Mouse (Mus musculus) central nervous system, embryonic 18 days (tissue): ENCODE results near the gene Cd248. TPM values are rescaled to one million over a fixed set of nuclear protein-coding genes. Genes with fewer than 3 reads are reported as not detected.

Experiments
- polyA plus RNA-seq: library from polyadenylated mRNA; depleted of rRNA; stranded (reverse); fragments of >200 nt; gene quantifications from 2 replicates; pipeline ENCODE4 v1.2.3, GENCODE M21; 2012; rRNA removed

Cd248 gene
- polyA plus RNA-seq = 8.3 and 9.9 TPM in 2 replicates

DNA sequence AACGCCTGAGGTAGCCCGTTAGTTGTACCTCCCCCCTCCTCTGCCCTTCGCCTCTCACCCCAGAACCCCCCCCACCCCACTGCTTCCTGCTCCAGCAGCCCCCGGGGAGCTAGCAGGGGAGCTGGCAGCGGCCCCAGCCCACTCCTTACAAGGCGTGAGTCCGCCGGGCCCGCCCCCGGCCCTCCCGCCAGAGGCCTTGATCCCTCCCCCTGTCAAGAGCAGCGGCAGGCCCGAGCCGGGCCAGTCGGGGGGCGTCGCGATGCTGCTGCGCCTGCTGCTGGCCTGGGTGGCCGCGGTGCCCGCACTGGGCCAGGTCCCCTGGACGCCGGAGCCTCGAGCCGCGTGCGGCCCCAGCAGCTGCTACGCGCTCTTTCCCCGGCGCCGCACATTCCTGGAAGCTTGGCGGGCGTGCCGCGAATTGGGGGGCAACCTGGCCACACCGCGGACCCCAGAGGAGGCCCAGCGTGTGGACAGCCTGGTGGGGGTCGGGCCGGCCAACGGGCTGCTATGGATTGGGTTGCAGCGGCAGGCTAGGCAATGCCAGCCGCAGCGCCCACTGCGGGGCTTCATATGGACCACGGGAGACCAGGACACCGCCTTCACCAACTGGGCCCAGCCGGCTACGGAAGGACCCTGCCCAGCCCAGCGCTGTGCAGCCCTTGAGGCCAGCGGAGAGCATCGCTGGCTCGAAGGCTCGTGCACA lies at the start of gene Cd248:
Gene Cd248 (plus strand): TSS at position 212 of the 703 bp plus-strand sequence.

DNA sequence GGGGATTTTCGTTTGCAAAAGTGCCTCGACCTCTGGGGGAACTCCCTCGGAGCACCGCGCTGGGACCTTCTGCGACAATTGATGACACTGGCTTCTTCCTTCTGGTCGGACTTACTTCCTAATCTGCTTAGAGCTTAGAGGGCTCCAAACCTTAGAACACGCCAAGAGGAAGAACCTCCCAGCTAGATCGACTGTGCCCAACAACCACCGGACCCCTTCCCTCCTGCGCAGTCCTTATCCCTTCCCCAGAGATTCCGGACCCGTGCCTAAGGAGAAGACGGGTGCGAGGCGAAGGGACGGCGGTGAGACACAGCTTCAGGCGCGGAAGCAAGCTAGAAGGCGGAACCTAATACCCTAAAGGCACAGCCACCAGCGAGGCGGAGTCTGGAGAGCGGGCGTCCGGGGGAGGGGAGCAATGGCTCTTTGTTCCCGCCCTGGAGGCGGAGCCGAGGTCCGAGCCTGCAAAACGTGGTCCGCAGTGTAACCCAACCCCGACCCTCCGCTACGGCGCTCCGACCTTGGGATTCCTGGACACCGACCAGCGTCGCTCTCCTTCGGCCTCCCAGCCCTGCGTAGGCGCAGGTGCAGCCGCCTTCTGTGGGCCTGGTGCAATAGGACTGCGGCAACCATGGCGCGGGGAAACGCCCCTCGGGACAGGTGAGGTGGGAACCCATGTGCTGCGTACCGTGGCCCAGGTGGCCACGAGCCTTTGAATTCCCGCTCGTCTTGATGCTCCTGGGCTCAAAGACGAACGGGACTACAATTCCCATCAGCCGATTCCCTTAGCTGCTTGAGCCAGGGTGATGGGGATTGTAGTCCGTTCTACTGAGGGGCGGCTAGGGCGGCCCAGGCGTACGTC lies 44.0 kb upstream of the Cd248 start, which contains the start of gene Slc29a2:
Gene Slc29a2 (plus strand): TSS at position 240 of the 859 bp plus-strand sequence.

GRCm38 (mm10) chr19:5038709-5039156 lies 29.1 kb upstream of the Cd248 start, which contains the start of the genes B4gat1 and AC124502.3:
Gene B4gat1 (plus strand): TSS chr19:5038826.
Gene AC124502.3 (plus strand): TSS chr19:5038891.

GRCm38 (mm10) chr19:5040862-5041523 lies 26.9 kb upstream of the Cd248 start, which contains the start of gene Brms1:
Gene Brms1 (plus strand): TSS chr19:5041354.

GRCm38 (mm10) chr19:5050047-5050905 lies 17.6 kb upstream of the Cd248 start, which contains the start of gene Rin1:
Gene Rin1 (plus strand): TSS chr19:5050481.

DNA sequence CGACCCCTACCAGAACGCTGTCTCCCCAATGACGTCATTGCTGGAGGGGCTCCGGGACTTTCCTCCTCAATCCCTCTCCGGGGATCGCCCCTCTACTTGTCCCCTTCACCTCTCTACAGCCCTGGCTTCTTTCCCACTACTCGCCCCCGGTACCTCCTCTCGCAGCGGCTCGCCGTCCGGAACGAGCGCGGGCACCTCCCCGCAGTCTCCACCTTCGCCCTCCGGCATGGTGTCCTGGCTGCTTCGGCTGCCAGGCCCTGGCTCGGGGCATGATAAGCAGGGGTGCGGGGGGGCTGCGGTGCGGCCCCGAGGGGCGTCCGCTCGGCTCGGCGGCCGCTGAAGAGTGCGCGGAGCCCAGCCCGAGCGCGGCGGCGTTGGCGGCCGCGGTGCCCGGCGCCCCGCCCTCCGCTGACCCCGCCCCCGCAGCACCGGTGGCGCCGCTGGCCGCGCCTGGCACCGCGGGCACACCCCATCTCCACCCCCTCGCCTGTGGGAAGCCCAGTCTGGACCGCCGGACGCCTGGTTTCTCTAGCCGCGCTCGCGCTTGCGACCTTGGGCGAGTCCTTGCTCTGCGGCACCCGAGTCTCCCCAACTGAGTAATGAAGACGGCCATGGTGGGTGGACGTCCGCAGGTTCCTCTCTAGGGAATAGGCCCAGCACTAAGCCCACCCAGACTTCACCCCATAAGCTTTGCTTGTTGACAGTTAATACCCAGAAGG lies 17.4 kb downstream of the Cd248 start, which contains the start of gene Tmem151a:
Gene Tmem151a (minus strand): TSS at position 387 of the 719 bp plus-strand sequence.

DNA sequence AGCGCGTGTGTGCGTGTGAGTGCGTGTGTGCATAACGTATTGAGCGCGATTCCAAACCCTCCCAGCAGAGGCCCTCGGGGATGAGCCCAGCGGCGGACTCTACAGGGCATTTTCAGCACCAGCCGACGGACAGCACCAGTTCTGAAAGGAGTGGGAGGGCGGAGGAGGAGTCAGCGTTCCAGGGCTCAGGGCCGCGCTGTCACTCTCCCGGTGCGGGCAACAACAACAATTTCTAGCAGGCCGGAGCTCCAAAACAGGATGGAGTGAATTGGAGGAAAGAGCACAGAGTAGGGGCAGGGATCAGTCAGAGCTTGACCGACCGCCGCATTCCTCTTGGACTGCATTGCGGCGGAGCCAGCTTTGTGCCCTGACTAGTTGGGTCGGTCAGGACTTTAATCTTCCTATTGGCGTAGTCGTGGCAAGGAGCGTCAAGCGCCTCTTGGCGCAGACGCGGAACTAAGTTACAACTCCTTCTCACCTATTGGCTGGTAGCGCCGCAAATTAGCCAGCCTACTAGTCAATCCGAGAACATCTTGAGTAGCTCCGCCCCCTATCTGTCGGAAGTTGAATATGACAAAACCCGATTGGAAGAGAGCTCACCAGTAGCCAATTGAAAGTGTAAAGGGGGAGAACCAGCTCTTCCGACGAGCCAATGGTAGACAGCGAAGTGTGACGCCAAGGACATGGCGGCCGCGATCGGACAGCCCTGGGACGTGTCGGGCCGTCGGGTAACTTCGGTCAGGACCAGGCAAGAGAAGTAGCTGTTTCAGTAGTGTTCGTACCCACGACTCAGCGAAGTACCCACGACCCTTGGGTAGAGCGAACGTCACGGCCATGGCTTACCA lies 20.2 kb downstream of the Cd248 start, which contains the start of gene Yif1a:
Gene Yif1a (plus strand): TSS at position 655 of the 845 bp plus-strand sequence.

GRCm38 (mm10) chr19:5098363-5099143 lies 30.7 kb downstream of the Cd248 start, which contains the start of gene Cnih2:
Gene Cnih2 (minus strand): TSS chr19:5098521.

GRCm38 (mm10) chr19:5106731-5107191 lies 38.9 kb downstream of the Cd248 start, which contains the start of gene Rab1b:
Gene Rab1b (minus strand): TSS chr19:5107072.

GRCm38 (mm10) chr19:5118384-5118698 lies 50.5 kb downstream of the Cd248 start, which contains the start of gene Klc2:
Gene Klc2 (minus strand): TSS chr19:5118560.

Other genes starting within 250 kb of the Cd248 start
- 42.6 and 45.4 TPM in 2 replicates for gene Ccs, start 228.7 kb upstream of the Cd248 start, polyA plus RNA-seq
- gene Ccdc87, start 228.7 kb upstream of the Cd248 start, polyA plus RNA-seq = 0.95 and 0.98 TPM in 2 replicates
- gene Ctsf, start 212.9 kb upstream of the Cd248 start, polyA plus RNA-seq = 77.2 and 77.8 TPM in 2 replicates
- gene Actn3, start 190.2 kb upstream of the Cd248 start, polyA plus RNA-seq = 1.1 and 2.5 TPM in 2 replicates
- gene Zdhhc24, start 189.4 kb upstream of the Cd248 start, polyA plus RNA-seq = 34.2 and 37.1 TPM in 2 replicates
- 19.7 and 23.0 TPM in 2 replicates for gene Bbs1, start 161.4 kb upstream of the Cd248 start, polyA plus RNA-seq
- gene Dpp3, start 139.8 kb upstream of the Cd248 start, polyA plus RNA-seq = 89.2 and 90.6 TPM in 2 replicates
- gene Peli3, start 125.0 kb upstream of the Cd248 start, polyA plus RNA-seq = 11.6 and 14.6 TPM in 2 replicates
- gene Mrpl11, start 105.9 kb upstream of the Cd248 start, polyA plus RNA-seq = 93.3 and 102 TPM in 2 replicates
- gene Npas4, start 77.8 kb upstream of the Cd248 start, polyA plus RNA-seq = 7.7 and 9.5 TPM in 2 replicates
- 39.3 and 39.8 TPM in 2 replicates for gene Slc29a2, start 44.2 kb upstream of the Cd248 start, polyA plus RNA-seq
- 56.5 and 59.7 TPM in 2 replicates for gene B4gat1, start 29.3 kb upstream of the Cd248 start, polyA plus RNA-seq
- 3.2 TPM in 2 replicates for gene AC124502.3, start 29.2 kb upstream of the Cd248 start, polyA plus RNA-seq
- gene Brms1, start 26.7 kb upstream of the Cd248 start, polyA plus RNA-seq = 24.9 and 25.9 TPM in 2 replicates
- gene Rin1, start 17.6 kb upstream of the Cd248 start, polyA plus RNA-seq = 3.1 and 3.9 TPM in 2 replicates
- 24.0 and 25.4 TPM in 2 replicates for gene Tmem151a, start 17.5 kb downstream of the Cd248 start, polyA plus RNA-seq
- gene Yif1a, start 20.5 kb downstream of the Cd248 start, polyA plus RNA-seq = 48.7 and 56.5 TPM in 2 replicates
- gene Cnih2, start 30.4 kb downstream of the Cd248 start, polyA plus RNA-seq = 463 and 505 TPM in 2 replicates
- gene Rab1b, start 39.0 kb downstream of the Cd248 start, polyA plus RNA-seq = 152 and 160 TPM in 2 replicates
- gene Klc2, start 50.5 kb downstream of the Cd248 start, polyA plus RNA-seq = 104 and 108 TPM in 2 replicates
- gene Pacs1, start 205.0 kb downstream of the Cd248 start, polyA plus RNA-seq = 50.6 and 57.1 TPM in 2 replicates
- 142 and 151 TPM in 2 replicates for gene Sf3b2, start 227.4 kb downstream of the Cd248 start, polyA plus RNA-seq
- gene Gal3st3, start 230.3 kb downstream of the Cd248 start, polyA plus RNA-seq = 38.8 and 47.3 TPM in 2 replicates